Mouse (Mus musculus) intestine, embryonic 14.5 days (tissue): ENCODE results near the gene Oaf. TPM values are rescaled to one million over a fixed set of nuclear protein-coding genes. Genes with fewer than 3 reads are reported as not detected.

ENCODE experiments used
- ATAC-seq: fragments of 200-750 bp; cut with Nextera tagmentation; replicated peaks from 2 replicates; pipeline ENCODE4 v1.8.0; 2017; ENCODE audit warnings: low read depth, moderate number of reproducible peaks, moderate TSS enrichment, moderate library complexity; ENCODE audit not compliant: low FRiP score, low TSS enrichment
- DNase-seq: peaks from one replicate; pipeline ENCODE4 v3.0.0-alpha.2; 2018; ENCODE audit warnings: low spot score
- H3K27ac ChIP-seq: fragments of 300-500 bp; sonication (generic); 2 replicates; pipeline ENCODE4 v1.5.1; 2014; ENCODE audit warnings: low read depth, mild to moderate bottlenecking, control low read depth
- H3K27me3 ChIP-seq: fragments of 300-500 bp; sonication (generic); replicated peaks from 2 replicates; pipeline ENCODE4 v1.6.1; 2014; ENCODE audit warnings: low read length, control low read depth; ENCODE audit not compliant: control insufficient read depth, insufficient read depth
- H3K36me3 ChIP-seq: fragments of 300-500 bp; sonication (generic); 2 replicates; pipeline ENCODE4 v1.6.1; 2014; ENCODE audit warnings: low read length, control low read depth; ENCODE audit not compliant: control insufficient read depth, insufficient read depth
- H3K4me1 ChIP-seq: fragments of 300-500 bp; sonication (generic); replicated peaks from 2 replicates; pipeline ENCODE4 v1.6.1; 2014; ENCODE audit warnings: low read length, control low read depth, mixed read lengths; ENCODE audit not compliant: control insufficient read depth, insufficient read depth
- H3K4me2 ChIP-seq: fragments of 300-500 bp; sonication (generic); 2 replicates; pipeline ENCODE4 v1.6.1; 2014; ENCODE audit warnings: low read length
- H3K4me3 ChIP-seq: fragments of 300-500 bp; sonication (generic); 2 replicates; pipeline ENCODE4 v1.5.1; 2014; ENCODE audit warnings: low read depth, low read length, control low read depth, mixed read lengths
- H3K9ac ChIP-seq: fragments of 300-500 bp; sonication (generic); 2 replicates; pipeline ENCODE4 v1.6.1; 2014; ENCODE audit warnings: mild to moderate bottlenecking, low read length
- H3K9me3 ChIP-seq: fragments of 300-500 bp; sonication (generic); 2 replicates; pipeline ENCODE4 v1.6.1; 2016; ENCODE audit warnings: low read length, control low read depth; ENCODE audit not compliant: control insufficient read depth
- WGBS: fragments of 180-500 bp; shearing (Covaris S2); extraction: QIAGEN DNeasy Blood & Tissue Kit; methylation state at CpG from one replicate; pipeline ENCODE4 v1.1.7; 2014; 5-methylcytosine and 5-hydroxymethylcytosine counted together
- polyA plus RNA-seq: library from polyadenylated mRNA; unstranded; fragments of >200 nt; fragmentation: Nextera tagmentation; extraction: Ambion mirVana; gene quantifications from 2 replicates; pipeline ENCODE4 v1.2.1, GENCODE M21; 2014

Oaf gene
- polyA plus RNA-seq, 1 experiment from 2014 or later: 108 TPM

DNA sequence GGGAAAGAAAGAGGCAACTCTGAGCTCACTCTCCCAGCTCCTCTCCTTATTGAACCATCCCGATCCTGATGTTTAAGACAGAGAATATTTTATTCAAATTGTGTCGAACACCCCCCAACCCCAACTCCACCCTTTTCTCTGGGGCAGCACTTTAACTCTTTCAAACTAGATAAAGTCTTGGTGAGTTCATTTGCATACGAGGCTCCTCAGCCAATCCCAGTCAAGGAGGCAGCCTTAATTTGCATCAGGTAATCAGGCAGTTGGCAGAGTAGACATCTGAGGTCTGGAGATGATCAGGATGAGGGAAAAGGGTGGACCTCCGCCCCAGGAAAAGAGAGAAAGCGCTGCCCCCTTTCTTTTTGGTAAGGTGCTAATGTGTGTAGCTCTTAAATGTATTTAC is 39.5 kb downstream of the Oaf start:
- WGBS: 8% methylated on average over 5 of the region's 5 CpGs
- peaks cover under 1% of the 10 kb centered on the region; the same call in 1 of the 2 replicates for H3K4me1 ChIP-seq
- DNase-seq (no peak), ATAC-seq (no peak)
- H3K27me3 ChIP-seq: peaks cover 13% of the 10 kb centered on the region
- no peaks in the 10 kb centered on the region for H3K36me3 ChIP-seq
- H3K27ac ChIP-seq: no peak overlapping the region
- H3K4me2 ChIP-seq: peak overlapping the region; percentile 31; the same call in 1 of the 2 replicates
- no peak overlapping the region for H3K9ac ChIP-seq
- no peak overlapping the region for H3K4me3 ChIP-seq
- H3K9me3 ChIP-seq: no peaks in the 10 kb centered on the region

DNA sequence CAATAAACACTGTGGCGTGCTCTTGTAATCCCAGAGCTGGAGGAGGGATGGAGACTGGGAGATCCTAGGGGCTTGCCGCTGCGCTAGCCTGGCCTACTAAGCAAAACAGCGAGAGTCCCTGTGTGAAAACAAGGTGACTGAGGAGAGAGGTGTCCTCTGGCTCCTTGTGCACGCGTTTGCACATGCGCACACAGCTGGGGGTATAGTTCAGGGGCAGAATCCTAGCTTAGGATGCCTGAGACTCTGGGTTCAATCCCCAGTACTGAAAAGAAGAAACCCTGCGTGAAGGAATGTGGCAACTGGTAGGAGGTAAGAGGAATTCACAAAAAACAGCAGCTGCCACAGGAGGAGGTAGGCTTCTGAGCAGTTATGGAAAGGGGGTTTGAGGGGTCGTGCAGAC is 45.7 kb downstream of the Oaf start:
- Histone ChIP-seq H3K27me3 (no peaks in the 10 kb centered on the region), H3K4me3 (no peak overlapping the region), H3K36me3 (no peaks in the 10 kb centered on the region), H3K4me2 (no peak overlapping the region), H3K4me1 (no peaks in the 10 kb centered on the region), H3K9ac (no peak overlapping the region), H3K27ac (no peak overlapping the region), H3K9me3 (no peaks in the 10 kb centered on the region)
- ATAC-seq: no peak
- no peak for DNase-seq
- WGBS: 25% methylated on average over 9 of the region's 9 CpGs

DNA sequence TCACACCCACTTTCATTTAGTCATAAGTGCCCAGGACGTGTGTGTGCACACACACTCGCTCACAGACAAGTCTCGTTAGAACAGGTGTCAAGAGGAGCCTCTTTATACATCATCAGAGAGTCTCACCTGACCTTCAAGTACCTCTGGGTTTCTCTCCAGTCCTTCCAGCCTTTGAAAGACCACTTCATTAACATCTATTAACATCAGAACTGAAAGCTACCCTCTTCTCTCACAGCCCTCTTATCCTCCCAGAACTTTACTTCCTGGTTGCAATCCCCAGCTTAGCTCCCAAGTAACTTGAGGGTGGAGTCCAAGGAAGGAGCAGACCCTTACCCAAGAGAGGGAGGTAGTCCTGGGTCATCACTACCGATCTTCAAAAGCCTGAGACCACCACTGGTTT is 48.1 kb downstream of the Oaf start:
- no peak overlapping the region for H3K9ac ChIP-seq

DNA sequence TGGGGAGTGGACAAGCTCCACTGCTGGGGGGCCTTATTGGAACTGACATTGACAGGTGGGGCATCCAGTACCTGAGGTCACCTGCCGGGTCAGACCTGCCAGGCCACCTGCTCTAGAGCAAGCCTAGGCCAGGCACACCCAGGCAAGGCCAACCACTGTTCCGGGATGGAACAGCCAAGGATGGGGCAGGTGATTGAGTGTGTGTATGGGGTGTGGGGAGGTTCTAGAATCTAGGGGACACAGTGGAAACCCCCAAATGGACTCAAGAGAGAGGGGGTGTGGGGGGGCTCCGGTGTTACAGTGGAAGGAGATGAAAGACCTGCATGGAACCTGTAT is 50.7 kb downstream of the Oaf start:
- no peaks in the 10 kb centered on the region for H3K9me3 ChIP-seq
- WGBS: 54% methylated on average over 3 of the region's 3 CpGs
- H3K4me2 ChIP-seq: no peak overlapping the region
- H3K27me3 ChIP-seq: no peaks in the 10 kb centered on the region
- ATAC-seq (no peak; the same call in 1 of the 2 replicates), DNase-seq (no peak)
- no peak overlapping the region for H3K4me3 ChIP-seq
- no peak overlapping the region for H3K27ac ChIP-seq
- H3K9ac ChIP-seq: no peak overlapping the region
- no peaks in the 10 kb centered on the region for H3K36me3 ChIP-seq
- no peaks in the 10 kb centered on the region for H3K4me1 ChIP-seq

More for the DNA sequence above, 48.1 kb downstream of the Oaf start:
- Histone ChIP-seq H3K4me2 (no peak overlapping the region), H3K36me3 (no peaks in the 10 kb centered on the region), H3K4me3 (no peak overlapping the region), H3K27ac (no peak overlapping the region), H3K4me1 (no peaks in the 10 kb centered on the region), H3K27me3 (no peaks in the 10 kb centered on the region), H3K9me3 (no peaks in the 10 kb centered on the region)
- DNase-seq: no peak
- no peak for ATAC-seq
- 61% methylated on average over 4 of the region's 4 CpGs for WGBS

DNA sequence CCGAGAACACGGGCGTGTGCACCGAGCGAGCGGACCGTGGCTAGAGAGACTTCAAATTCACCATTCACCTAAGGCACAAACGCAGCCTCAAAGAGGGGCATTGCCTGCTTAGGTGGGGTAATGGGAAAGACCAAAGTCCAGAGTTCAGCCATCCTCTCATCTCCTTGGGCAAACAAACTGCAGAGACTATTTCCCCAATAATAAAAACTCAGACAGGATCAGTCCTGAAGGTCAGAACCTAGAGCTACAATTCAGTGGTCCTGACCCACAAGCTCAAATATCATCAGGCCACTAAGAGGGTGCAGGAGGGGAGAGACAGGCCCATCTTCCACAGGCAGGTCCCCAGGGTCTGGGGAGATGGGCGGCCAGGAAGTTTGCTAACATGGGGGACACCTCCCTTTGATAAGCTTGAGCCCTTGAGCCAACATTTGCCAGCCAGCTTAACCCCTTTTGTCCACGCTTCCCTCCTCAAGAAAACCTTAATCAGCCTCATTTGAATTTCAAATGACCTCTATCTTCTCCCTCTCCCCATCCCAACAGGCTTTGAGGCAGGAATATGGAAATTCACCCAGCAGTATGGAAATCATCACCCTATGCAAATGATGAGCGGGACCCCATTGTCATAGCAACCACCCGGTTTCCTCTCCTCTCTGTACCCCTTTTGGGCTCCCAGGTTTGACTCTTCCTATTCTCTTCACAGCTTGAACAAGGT is 51.2 kb downstream of the Oaf start:
- no peak for DNase-seq
- H3K4me1 ChIP-seq: no peaks in the 10 kb centered on the region
- ATAC-seq: no peak; the same call in 1 of the 2 replicates
- no peak overlapping the region for H3K4me3 ChIP-seq
- H3K27ac ChIP-seq: no peak overlapping the region; the same call in 1 of the 2 replicates
- 56% methylated on average over 12 of the region's 12 CpGs for WGBS
- H3K27me3 ChIP-seq: no peaks in the 10 kb centered on the region
- H3K9me3 ChIP-seq: no peaks in the 10 kb centered on the region
- H3K36me3 ChIP-seq: no peaks in the 10 kb centered on the region
- H3K4me2 ChIP-seq: no peak overlapping the region; the same call in 1 of the 2 replicates
- no peak overlapping the region for H3K9ac ChIP-seq

DNA sequence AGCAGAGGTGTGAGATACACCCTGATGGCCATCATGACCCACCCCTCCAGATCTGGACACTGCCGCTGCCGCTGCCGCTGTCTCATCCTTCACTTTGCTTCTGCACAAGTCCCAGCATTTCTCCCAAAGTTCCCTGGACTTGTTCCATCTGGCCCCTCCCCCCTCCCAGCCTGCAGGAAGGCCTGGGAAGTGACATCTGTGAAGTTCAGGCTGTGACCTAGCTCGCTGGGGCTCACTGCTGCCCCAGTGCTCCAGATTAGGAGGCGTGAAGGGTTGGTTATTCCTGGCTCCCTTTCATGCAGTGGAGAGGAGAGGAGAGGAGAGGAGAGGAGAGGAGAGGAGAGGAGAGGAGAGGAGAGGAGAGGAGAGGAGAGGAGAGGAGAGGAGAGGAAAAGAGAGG is 60.1 kb downstream of the Oaf start:
- WGBS: 51% methylated on average over 5 of the region's 5 CpGs
- H3K36me3 ChIP-seq: no peaks in the 10 kb centered on the region
- ATAC-seq (no peak), DNase-seq (no peak)
- H3K4me1 ChIP-seq: no peaks in the 10 kb centered on the region
- H3K27me3 ChIP-seq: no peaks in the 10 kb centered on the region
- no peak overlapping the region for H3K27ac ChIP-seq
- no peaks in the 10 kb centered on the region for H3K9me3 ChIP-seq
- no peak overlapping the region for H3K9ac ChIP-seq
- H3K4me2 ChIP-seq: no peak overlapping the region
- no peak overlapping the region for H3K4me3 ChIP-seq

DNA sequence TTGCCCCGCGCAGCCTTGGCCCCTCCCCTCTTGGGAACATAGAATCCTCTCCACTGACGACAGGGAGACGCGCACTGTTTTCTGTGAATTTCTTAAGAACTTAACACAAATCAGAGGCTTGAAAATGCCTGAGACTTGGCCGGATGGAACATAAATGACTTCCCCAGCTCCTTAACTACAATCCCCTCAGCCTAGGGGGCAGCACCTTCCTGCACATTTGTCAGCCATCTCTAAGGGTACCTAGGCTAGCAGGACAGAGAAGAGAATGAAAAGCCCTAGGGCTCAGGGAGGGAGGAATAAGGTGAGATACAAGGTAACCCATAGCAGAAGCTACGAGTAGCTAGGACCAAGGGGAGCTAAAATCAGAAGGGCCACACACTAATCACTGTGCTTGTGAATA is 61.5 kb downstream of the Oaf start:
- DNase-seq: no peak
- Histone ChIP-seq H3K4me3 (no peak overlapping the region), H3K36me3 (no peaks in the 10 kb centered on the region), H3K27ac (no peak overlapping the region), H3K9me3 (no peaks in the 10 kb centered on the region), H3K4me1 (no peaks in the 10 kb centered on the region), H3K9ac (no peak overlapping the region), H3K27me3 (no peaks in the 10 kb centered on the region), H3K4me2 (no peak overlapping the region)
- ATAC-seq: no peak
- WGBS: 59% methylated on average over 7 of the region's 7 CpGs

Other genes starting within 250 kb of the Oaf start
- 15.9 and 16.5 TPM in 2 replicates for gene Arhgef12, start 132.7 kb downstream of the Oaf start, polyA plus RNA-seq
- gene Tmem136, start 123.3 kb downstream of the Oaf start, polyA plus RNA-seq: 5.8 and 6.7 TPM in 2 replicates
- 0.89 and 1.3 TPM in 2 replicates for gene Pou2f3, start 29.5 kb downstream of the Oaf start, polyA plus RNA-seq
- gene Trim29, start 70.9 kb upstream of the Oaf start, polyA plus RNA-seq: 1.3 and 1.5 TPM in 2 replicates